Mouse (Mus musculus) mature B cell (primary cell): Measurements from ENCODE around the gene Larp4.

ENCODE experiments used
- in situ Hi-C: fragments of 300-500 bp; cut with MboI; formaldehyde crosslinking; loops from 2 replicates; pipeline ENCODE4 v1.14.3; 2019

The Larp4 gene

DNA sequence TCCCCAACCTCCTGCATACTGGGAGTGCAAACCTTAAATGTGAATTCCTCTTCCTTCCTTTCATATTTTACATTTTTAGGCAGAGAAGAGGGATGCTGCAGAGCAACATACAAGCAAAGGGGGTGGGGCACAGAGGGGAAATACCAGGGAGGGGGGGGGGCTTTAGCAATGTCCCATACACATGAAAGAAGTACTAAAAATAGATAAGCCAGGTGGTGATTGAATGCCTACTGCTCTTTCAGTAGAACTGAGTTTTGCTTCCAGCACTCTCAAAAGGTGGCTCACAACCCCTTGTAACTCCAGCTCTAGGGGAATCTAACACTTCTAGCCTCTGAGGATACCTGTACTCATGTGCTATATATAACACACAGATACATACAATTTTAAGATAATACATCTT lies 36.3 kb downstream of the Larp4 start:
- in situ Hi-C loops: no loop called here

DNA sequence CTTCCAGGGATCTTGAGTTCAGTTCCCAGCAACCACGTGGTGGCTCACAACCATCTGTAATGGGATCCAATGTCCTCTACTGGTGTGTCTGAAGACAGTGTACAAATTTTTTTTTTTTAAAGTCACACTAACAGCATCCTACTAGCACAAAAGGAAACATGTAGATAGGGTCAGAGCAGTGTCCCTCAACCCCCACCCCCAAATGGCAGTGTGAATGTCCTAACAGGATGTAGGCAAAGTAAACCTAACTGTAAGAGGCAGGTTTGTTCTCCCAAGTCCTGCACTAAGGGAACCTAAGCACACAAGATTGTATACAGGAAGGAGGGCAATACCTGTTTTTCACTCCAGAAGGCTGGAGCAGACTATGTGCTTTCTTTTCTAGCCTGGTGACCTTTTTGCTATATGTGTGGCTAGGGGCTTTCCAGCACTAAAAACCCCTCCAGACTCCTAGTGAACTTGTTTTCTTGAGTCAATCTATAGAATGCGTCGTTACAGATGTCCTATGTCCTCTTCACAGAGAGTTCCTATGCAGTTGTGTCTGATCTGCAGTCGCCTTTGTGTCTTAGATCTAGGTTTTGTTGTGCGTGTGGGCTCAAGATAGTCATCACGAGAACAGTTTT lies 48.5 kb downstream of the Larp4 start:
- in situ Hi-C loops: no loop called here

DNA sequence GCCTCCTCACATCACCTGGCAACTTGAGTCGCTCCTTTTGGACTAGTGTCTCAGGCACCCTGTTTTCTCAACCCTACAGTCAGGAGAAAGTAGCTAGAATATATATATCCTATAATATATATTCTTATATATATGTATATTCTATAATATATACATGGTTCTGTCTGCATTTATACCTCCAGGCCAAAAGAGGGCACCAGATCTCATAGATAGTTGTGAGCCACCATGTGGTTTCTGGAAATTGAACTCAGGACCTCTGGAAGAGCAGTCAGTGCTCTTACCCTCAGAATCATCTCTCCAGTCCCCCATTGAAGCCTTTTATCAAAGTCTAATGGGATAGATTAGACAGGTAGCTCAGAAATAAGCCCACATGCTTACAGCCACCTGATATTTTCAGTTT lies 51.3 kb downstream of the Larp4 start:
- in situ Hi-C loops: no loop called here

DNA sequence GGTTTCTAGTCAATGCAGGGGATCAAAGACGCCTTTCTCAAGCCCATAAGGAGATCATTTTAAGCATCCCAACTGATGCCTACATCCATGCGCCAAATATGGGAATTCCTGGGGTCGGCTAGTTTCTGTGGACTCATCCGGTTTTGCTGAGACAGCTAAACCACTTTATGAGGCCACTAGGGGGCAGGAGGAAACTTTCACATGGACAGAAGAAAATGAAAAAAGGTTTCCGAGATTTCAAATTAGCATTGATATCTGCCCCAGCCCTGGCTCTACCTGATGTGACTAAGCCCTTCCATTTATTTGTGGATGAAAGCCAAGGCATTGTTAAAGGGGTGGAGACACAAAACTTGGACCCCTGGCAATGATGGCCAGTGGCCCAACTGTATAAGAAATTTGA lies 53.1 kb downstream of the Larp4 start:
- in situ Hi-C loops: no loop called here

DNA sequence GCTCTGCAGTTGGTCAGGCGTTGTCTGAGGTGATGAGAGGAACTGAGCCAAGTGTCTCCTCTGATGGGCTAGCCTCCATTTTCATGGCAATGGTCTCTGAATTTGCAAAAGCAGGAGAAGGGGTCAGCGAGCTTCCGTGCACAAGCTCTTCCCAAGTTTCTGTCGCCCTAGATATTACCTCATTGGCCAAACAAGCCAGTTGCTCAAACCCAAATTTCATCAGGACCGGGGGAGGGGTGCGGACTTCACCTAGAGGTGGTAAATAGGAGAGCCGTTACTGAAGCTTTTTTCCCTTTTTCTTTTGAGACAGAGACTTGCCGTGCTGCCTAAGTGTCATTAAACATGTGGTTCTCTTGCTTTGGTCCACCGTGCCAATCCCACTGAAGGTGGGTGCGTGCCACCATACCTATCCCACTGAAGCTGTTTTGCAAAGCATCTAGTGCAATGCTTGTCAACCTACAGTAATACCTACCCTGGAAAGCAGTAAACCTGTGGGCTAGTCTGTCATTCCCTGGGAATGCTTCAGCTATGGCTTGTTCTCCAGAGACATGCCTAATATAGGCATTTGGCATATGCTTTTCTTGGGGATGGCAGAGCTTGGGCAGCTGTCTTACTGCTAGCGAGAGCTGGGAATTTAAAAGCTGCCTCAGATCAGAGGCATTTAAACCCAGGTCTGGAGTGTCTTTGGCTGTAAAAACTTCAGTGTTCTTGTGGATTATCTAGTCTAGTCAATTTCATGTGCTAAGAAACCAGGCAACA lies 55.4 kb downstream of the Larp4 start:
- in situ Hi-C loops: no loop called here

DNA sequence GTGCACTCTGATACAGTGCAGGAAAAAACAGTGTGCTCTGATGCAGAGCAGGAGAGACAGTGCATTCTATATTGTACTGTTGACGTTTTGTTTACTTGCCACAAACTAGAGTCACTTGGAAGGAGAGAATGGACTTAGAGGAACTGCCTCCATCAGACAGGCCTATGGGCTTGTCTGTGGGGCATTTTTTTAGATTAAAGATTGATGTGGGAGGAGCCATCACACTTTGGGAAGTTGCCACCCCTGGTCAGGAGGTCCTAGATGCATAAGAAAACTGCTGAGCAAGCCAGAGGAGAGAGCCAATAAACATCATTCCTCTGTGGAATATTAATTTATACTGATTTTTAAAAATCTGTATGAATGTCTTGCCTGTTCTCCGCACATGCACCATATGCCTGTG lies 58.3 kb downstream of the Larp4 start:
- in situ Hi-C loops: no loop called here

DNA sequence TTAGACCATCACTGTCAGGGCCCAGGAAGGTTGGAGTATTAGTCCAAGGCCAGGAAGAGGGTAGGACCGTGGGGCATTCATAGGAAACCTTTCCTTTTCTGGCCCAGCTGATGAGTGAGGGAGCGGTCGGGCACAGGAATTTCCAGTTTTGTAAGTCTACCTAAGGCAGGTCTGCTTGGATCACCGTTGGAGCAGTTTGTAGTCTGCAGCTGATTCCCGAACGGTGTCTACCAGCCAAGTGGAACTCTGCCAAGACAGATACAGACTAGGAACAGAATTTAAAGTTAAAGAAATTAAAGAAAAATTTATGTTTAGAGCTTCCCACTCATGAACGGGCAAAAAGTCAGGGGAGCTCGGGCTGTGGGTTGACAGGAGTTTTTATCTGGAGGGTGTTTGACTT lies 59.6 kb downstream of the Larp4 start:
- in situ Hi-C loops: no loop called here

- in situ Hi-C loops: no loop called here
Measured at GRCm38 (mm10) chr15:100029900-100030299, 60.0 kb downstream of the Larp4 start.

- in situ Hi-C loops: no loop called here
Measured at GRCm38 (mm10) chr15:100032546-100032945, 62.7 kb downstream of the Larp4 start.

- in situ Hi-C loops: loop anchor here (5.0 kb wide), 1 partner anchor 89 kb away; no protein-coding TSS in a partner anchor
Measured at GRCm38 (mm10) chr15:100038470-100038971, 68.7 kb downstream of the Larp4 start, which contains the start of gene Dip2b. TSS of gene Dip2b (plus strand) at chr15:100038664.

DNA sequence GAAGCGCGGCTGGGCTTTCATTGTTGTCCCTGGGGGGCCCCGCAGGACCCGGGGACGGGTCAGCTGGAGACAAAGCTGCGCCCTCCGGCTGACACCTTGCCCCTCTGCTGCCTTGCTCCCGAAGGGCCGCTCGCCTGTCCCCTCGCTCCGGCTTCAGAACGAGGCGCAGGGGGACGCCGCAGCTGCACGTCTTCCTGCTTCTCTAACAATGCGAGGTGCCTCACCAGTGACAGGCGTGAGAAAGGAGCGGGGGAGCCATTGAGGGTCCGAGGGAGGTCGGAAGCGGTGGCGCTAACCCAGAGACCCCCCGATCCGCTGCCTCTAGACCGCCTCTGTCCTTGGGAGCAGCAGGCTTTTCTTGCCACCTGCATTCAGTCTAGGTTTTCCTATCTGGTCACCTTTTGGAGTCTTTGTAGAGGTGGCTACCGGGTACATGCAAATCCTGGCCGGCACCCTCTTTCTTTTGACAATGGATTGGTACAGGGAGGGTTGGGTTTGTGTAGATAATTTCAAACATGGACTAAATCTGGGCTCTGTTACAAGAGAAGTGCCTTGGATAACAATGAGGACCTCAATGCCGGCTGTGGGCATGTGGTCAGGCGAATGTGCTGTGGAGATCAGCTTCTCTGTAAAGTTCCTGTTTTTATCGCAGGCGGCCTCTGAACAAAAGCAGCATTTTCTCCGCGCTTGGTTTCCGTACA lies 69.3 kb downstream of the Larp4 start:
- in situ Hi-C loops: loop anchor here (5.0 kb wide), 1 partner anchor 88 kb away; no protein-coding TSS in a partner anchor

GRCm38 (mm10) chr15:100040541-100041266 lies 70.8 kb downstream of the Larp4 start:
- in situ Hi-C loops: no loop called here

DNA sequence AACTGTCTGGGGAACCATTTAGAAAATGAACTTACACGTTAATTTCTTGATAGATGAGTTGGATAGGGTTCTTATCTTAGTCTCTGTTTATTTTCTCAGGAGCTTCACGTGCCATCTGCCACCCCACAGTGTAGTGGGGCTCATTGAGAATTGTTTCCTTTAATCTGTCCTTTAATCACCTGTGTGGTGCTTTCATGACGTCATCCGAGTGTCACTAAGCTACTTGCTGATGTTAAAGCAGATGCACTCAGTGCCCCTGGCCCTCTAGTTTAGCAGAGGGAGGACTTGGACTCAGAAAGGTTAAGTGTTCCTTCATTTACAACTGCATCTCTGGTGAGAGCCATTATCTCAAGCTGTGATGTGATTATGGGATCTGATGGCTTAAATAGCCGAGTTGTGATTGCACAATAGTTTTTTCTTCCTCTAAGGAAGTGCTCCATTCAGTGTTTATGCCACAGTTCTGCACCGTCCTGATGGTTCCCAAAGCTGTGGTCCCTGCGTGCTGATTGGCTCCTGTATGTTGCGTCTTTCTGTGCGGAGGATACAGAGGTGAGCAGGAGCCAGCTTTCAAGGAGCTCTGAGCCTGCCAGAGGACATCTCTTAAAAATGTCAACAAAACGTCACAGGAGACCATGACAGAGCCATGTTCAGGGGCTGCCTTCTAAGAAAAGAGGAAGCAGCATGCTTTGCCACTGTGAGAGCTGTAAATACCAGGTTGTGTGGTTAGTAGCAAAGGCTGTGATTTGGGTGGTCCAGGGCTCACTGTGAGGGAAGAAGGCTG lies 71.6 kb downstream of the Larp4 start:
- in situ Hi-C loops: no loop called here

DNA sequence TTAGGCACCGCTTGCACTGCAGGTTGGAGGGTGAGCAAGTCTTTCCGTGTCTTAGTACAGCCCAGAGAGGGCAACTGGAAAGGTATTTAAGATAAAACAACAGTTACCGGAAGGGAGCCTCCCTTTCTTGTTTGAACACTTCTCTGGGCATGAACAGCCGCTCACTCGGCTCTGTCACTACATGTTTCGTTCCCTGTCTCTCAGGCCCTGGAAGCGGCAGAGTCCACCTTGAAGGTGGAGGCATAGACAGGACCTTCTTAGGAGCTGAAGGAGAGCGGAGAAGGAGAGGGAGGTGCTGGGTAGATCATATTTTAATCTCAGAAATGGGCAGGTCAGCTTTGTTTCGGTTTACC lies 72.2 kb downstream of the Larp4 start:
- in situ Hi-C loops: no loop called here

- in situ Hi-C loops: no loop called here
Measured at GRCm38 (mm10) chr15:100045576-100045975, 75.7 kb downstream of the Larp4 start.

DNA sequence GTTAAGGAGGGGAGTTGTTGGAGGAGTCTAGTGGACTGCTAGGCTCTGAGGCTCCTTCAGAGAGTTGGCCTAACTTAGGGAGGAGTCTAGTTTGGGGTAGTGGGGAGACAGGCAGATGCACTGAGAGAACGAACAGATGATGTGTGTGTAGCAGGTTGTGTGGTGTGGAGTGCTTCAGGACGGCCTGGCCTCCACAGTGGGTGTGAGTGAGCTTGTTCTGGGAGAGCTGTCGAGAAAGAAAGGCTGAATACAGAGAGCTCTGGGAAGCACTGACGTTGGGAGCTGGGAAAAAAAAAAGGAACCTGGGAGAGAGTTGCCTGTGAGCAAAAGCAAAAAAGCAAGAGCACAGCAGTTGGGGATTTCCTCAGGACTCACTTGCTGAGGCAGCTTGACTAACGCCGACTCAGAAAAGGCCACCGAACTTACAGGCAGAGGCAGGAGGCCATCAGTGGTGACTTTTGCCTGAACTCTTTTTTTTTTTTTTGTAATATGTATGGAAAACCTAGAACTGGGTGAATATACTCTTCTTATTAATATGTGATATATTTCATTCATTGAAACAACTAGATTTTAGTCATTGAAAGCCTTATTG lies 79.7 kb downstream of the Larp4 start:
- in situ Hi-C loops: no loop called here

DNA sequence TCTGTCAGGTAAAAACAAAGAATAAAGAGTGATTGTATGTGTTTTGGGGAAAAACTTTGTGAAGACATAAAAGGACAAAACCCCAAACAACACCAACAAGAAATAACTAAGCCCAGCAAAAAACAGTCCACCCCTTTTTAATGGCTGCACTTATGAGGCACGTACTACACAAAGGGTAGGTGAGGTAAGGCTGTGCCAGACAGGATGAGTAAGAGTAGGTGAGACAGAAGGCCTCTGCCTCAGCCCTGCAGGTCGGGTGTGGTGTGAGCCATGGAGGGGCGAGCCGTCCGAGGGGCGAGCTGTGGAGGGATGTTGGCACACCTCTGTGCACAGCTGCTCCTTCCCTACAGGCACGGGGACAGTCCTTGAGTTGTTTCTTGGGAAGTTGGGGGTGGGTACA lies 81.1 kb downstream of the Larp4 start:
- in situ Hi-C loops: no loop called here

GRCm38 (mm10) chr15:100052726-100053125 lies 82.9 kb downstream of the Larp4 start:
- in situ Hi-C loops: no loop called here

GRCm38 (mm10) chr15:100056397-100056908 lies 86.6 kb downstream of the Larp4 start:
- in situ Hi-C loops: no loop called here

- in situ Hi-C loops: no loop called here
Measured at GRCm38 (mm10) chr15:100057698-100058097, 87.8 kb downstream of the Larp4 start.

DNA sequence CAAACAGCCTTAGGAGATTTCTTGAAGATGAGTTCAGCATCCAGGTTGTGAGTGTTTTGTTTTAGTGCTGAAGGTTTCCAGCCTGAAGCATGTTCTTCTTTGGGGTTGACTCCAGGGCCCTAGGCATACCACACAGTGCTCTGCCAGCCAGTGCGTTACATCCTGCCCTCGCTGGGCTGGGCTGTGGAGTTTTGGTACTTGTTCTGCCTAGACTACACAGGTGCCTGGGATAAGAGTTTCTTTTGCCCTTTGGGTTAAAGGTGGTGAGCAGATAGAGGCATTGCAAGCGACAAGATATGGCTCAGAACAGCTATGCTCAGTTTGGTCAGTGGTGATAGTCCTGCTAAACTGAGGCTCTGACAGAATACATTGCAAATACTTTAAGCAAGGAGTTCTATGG lies 88.3 kb downstream of the Larp4 start:
- in situ Hi-C loops: no loop called here
